Mouse (Mus musculus) hindbrain, embryonic 10.5 days (tissue): Measurements from ENCODE around the gene Pld5. TPM values are rescaled to one million over a fixed set of nuclear protein-coding genes. Genes with fewer than 3 reads are reported as not detected.
"Not testable (repeated sequence)": the region's sequence is repeated elsewhere in the genome, so short reads cannot be mapped to it uniquely, and the experiment has no call there.

ENCODE experiments used
- DNase-seq: peaks from one replicate; pipeline ENCODE4 v3.0.0-alpha.2; 2017; ENCODE audit warnings: low spot score
- H3K27ac ChIP-seq: fragments of 300-500 bp; sonication (generic); 2 replicates; pipeline ENCODE4 v1.5.1; 2016; ENCODE audit warnings: mild to moderate bottlenecking, moderate library complexity
- H3K27me3 ChIP-seq: fragments of 300-500 bp; sonication (generic); 2 replicates; pipeline ENCODE4 v1.6.1; 2016; ENCODE audit warnings: mild to moderate bottlenecking; ENCODE audit not compliant: poor library complexity, insufficient read depth, severe bottlenecking
- H3K36me3 ChIP-seq: fragments of 300-500 bp; sonication (generic); 2 replicates; pipeline ENCODE4 v1.6.1; 2016; ENCODE audit warnings: mild to moderate bottlenecking, moderate library complexity
- H3K4me1 ChIP-seq: fragments of 300-500 bp; sonication (generic); replicated peaks from 2 replicates; pipeline ENCODE4 v1.6.1; 2016; ENCODE audit warnings: mild to moderate bottlenecking
- H3K4me3 ChIP-seq: fragments of 300-500 bp; sonication (generic); 2 replicates; pipeline ENCODE4 v1.5.1; 2016; ENCODE audit warnings: mild to moderate bottlenecking, moderate library complexity
- H3K9me3 ChIP-seq: fragments of 300-500 bp; sonication (generic); 2 replicates; pipeline ENCODE4 v1.6.1; 2016; ENCODE audit warnings: mild to moderate bottlenecking, moderate library complexity
- WGBS: fragments of 180-500 bp; shearing (Covaris S2); methylation state at CpG from one replicate; pipeline ENCODE4 v1.1.7; 2016; 5-methylcytosine and 5-hydroxymethylcytosine counted together
- polyA plus RNA-seq: library from polyadenylated mRNA; unstranded; fragments of >200 nt; fragmentation: Nextera tagmentation; extraction: Ambion mirVana; gene quantifications from 2 replicates; pipeline ENCODE4 v1.2.1, GENCODE M21; 2016

The Pld5 gene
- polyA plus RNA-seq, 1 experiment from 2014 or later, result 1.9 TPM

- WGBS, result 93% methylated on average over 3 of the region's 3 CpGs
- H3K27ac ChIP-seq, result no peak overlapping the region
- H3K27me3 ChIP-seq, result peaks cover 15% of the 10 kb centered on the region
- peaks cover 23% of the 10 kb centered on the region for H3K4me1 ChIP-seq
- no peaks in the 10 kb centered on the region for H3K36me3 ChIP-seq
- H3K4me3 ChIP-seq, result no peak overlapping the region
- H3K9me3 ChIP-seq, result no peaks in the 10 kb centered on the region
- no peak for DNase-seq
Measured at GRCm38 (mm10) chr1:176018523-176018922, 256.6 kb downstream of the Pld5 start.

GRCm38 (mm10) chr1:176016076-176016475 is 259.0 kb downstream of the Pld5 start:
- peaks cover 33% of the 10 kb centered on the region for H3K4me1 ChIP-seq
- no peak overlapping the region for H3K27ac ChIP-seq
- no peaks in the 10 kb centered on the region for H3K36me3 ChIP-seq
- H3K4me3 ChIP-seq, result no peak overlapping the region
- no peak for DNase-seq
- peaks cover 21% of the 10 kb centered on the region for H3K27me3 ChIP-seq
- H3K9me3 ChIP-seq, result no peaks in the 10 kb centered on the region
- WGBS, result 51% methylated on average over 3 of the region's 3 CpGs

- no peak for DNase-seq
- Histone ChIP-seq H3K4me1 (peaks cover 33% of the 10 kb centered on the region), H3K4me3 (no peak overlapping the region), H3K27ac (peak overlapping the region; percentile 29; the same call in 1 of the 2 replicates), H3K27me3 (peaks cover 24% of the 10 kb centered on the region), H3K9me3 (no peaks in the 10 kb centered on the region), H3K36me3 (no peaks in the 10 kb centered on the region)
- 16% methylated on average over 3 of the region's 3 CpGs for WGBS
Measured at GRCm38 (mm10) chr1:176013497-176014268, 261.4 kb downstream of the Pld5 start.

- Histone ChIP-seq H3K9me3 (no peaks in the 10 kb centered on the region), H3K27ac (no peak overlapping the region), H3K27me3 (peaks cover 24% of the 10 kb centered on the region), H3K4me3 (no peak overlapping the region), H3K4me1 (peaks cover 32% of the 10 kb centered on the region), H3K36me3 (no peaks in the 10 kb centered on the region)
- DNase-seq, result no peak
Measured at GRCm38 (mm10) chr1:176011535-176011934, 263.6 kb downstream of the Pld5 start.

GRCm38 (mm10) chr1:176011072-176011471 is 264.0 kb downstream of the Pld5 start:
- H3K36me3 ChIP-seq, result no peaks in the 10 kb centered on the region
- peaks cover 21% of the 10 kb centered on the region for H3K27me3 ChIP-seq
- H3K4me1 ChIP-seq, result peaks cover 27% of the 10 kb centered on the region
- DNase-seq, result no peak
- no peaks in the 10 kb centered on the region for H3K9me3 ChIP-seq
- no peak overlapping the region for H3K4me3 ChIP-seq
- no peak overlapping the region for H3K27ac ChIP-seq

GRCm38 (mm10) chr1:176008411-176008810 is 266.7 kb downstream of the Pld5 start:
- Histone ChIP-seq H3K9me3 (no peaks in the 10 kb centered on the region), H3K4me3 (no peak overlapping the region), H3K27me3 (peaks cover 9% of the 10 kb centered on the region; the same call in 1 of the 2 replicates), H3K27ac (no peak overlapping the region), H3K36me3 (no peaks in the 10 kb centered on the region), H3K4me1 (peaks cover 9% of the 10 kb centered on the region)
- 93% methylated on average over 2 of the region's 2 CpGs for WGBS
- no peak for DNase-seq

GRCm38 (mm10) chr1:176000599-176000998 is 274.5 kb downstream of the Pld5 start:
- 81% methylated on average over 5 of the region's 5 CpGs for WGBS
- DNase-seq, result no peak
- H3K36me3 ChIP-seq, result no peaks in the 10 kb centered on the region
- H3K27ac ChIP-seq, result no peak overlapping the region
- no peaks in the 10 kb centered on the region for H3K27me3 ChIP-seq
- no peaks in the 10 kb centered on the region for H3K9me3 ChIP-seq
- H3K4me3 ChIP-seq, result no peak overlapping the region
- H3K4me1 ChIP-seq, result peaks cover 9% of the 10 kb centered on the region; the same call in 1 of the 2 replicates

GRCm38 (mm10) chr1:175997076-175997651 is 277.9 kb downstream of the Pld5 start:
- Histone ChIP-seq H3K27me3 (no peaks in the 10 kb centered on the region), H3K36me3 (no peaks in the 10 kb centered on the region), H3K9me3 (no peaks in the 10 kb centered on the region), H3K4me1 (peaks cover 9% of the 10 kb centered on the region; the same call in 1 of the 2 replicates), H3K27ac (no peak overlapping the region), H3K4me3 (no peak overlapping the region)
- DNase-seq, result no peak
- 47% methylated on average over 7 of the region's 7 CpGs for WGBS

- H3K9me3 ChIP-seq, result no peaks in the 10 kb centered on the region
- no peak overlapping the region for H3K4me3 ChIP-seq
- no peak overlapping the region for H3K27ac ChIP-seq
- no peaks in the 10 kb centered on the region for H3K27me3 ChIP-seq
- no peaks in the 10 kb centered on the region for H3K4me1 ChIP-seq
- 85% methylated on average over 4 of the region's 4 CpGs for WGBS
- H3K36me3 ChIP-seq, result no peaks in the 10 kb centered on the region
- DNase-seq, result no peak
Measured at GRCm38 (mm10) chr1:175988912-175989311, 286.2 kb downstream of the Pld5 start.

- H3K4me3 ChIP-seq, result no peak overlapping the region
- no peaks in the 10 kb centered on the region for H3K27me3 ChIP-seq
- H3K27ac ChIP-seq, result no peak overlapping the region
- no peaks in the 10 kb centered on the region for H3K4me1 ChIP-seq
- no peaks in the 10 kb centered on the region for H3K9me3 ChIP-seq
- H3K36me3 ChIP-seq, result no peaks in the 10 kb centered on the region
- DNase-seq, result no peak
- WGBS, result 93% methylated on average over 5 of the region's 5 CpGs
Measured at GRCm38 (mm10) chr1:175988448-175988847, 286.7 kb downstream of the Pld5 start.

GRCm38 (mm10) chr1:175979014-175979413 is 296.1 kb downstream of the Pld5 start, which contains the start of gene Rbm8a2:
Rbm8a2 (minus strand) TSS chr1:175979114.
- H3K9me3 ChIP-seq, H3K27me3 ChIP-seq, H3K36me3 ChIP-seq, DNase-seq, H3K4me1 ChIP-seq, H3K4me3 ChIP-seq, H3K27ac ChIP-seq: not testable (repeated sequence)
- 96% methylated on average over 7 of the region's 7 CpGs for whole genome bisulfite sequencing

- H3K36me3 ChIP-seq, result no peaks in the 10 kb centered on the region
- no peak overlapping the region for H3K4me3 ChIP-seq
- no peak overlapping the region for H3K27ac ChIP-seq
- WGBS, result 81% methylated on average over 5 of the region's 5 CpGs
- H3K9me3 ChIP-seq, result no peaks in the 10 kb centered on the region
- H3K27me3 ChIP-seq, result no peaks in the 10 kb centered on the region
- DNase-seq, result no peak
- no peaks in the 10 kb centered on the region for H3K4me1 ChIP-seq
Measured at GRCm38 (mm10) chr1:175970710-175971109, 304.4 kb downstream of the Pld5 start.

- H3K36me3 ChIP-seq, result no peaks in the 10 kb centered on the region
- no peaks in the 10 kb centered on the region for H3K27me3 ChIP-seq
- no peak overlapping the region for H3K4me3 ChIP-seq
- WGBS, result 87% methylated on average over 5 of the region's 5 CpGs
- DNase-seq, result no peak
- no peaks in the 10 kb centered on the region for H3K9me3 ChIP-seq
- H3K27ac ChIP-seq, result no peak overlapping the region
- no peaks in the 10 kb centered on the region for H3K4me1 ChIP-seq
Measured at GRCm38 (mm10) chr1:175967004-175967745, 307.9 kb downstream of the Pld5 start.
